Mouse (Mus musculus) liver, embryonic 15.5 days (tissue): ENCODE results near the gene Cnksr3. TPM values are rescaled to one million over a fixed set of nuclear protein-coding genes. Genes with fewer than 3 reads are reported as not detected.

ENCODE experiments used
- ATAC-seq: fragments of 200-750 bp; cut with Nextera tagmentation; 2 replicates; pipeline ENCODE4 v1.8.0; 2017; ENCODE audit warnings: moderate number of reproducible peaks, mild to moderate bottlenecking, moderate library complexity; ENCODE audit not compliant: insufficient read depth
- H3K27ac ChIP-seq: fragments of 300-500 bp; sonication (generic); replicated peaks from 2 replicates; pipeline ENCODE4 v1.5.1; 2015; ENCODE audit warnings: mild to moderate bottlenecking, inconsistent platforms
- H3K27me3 ChIP-seq: fragments of 300-500 bp; sonication (generic); 2 replicates; pipeline ENCODE4 v1.6.1; 2015; ENCODE audit warnings: mild to moderate bottlenecking, inconsistent platforms
- H3K36me3 ChIP-seq: fragments of 300-500 bp; sonication (generic); replicated peaks from 2 replicates; pipeline ENCODE4 v1.6.1; 2015; ENCODE audit warnings: moderate library complexity, mild to moderate bottlenecking, inconsistent platforms
- H3K4me1 ChIP-seq: fragments of 300-500 bp; sonication (generic); replicated peaks from 2 replicates; pipeline ENCODE4 v1.6.1; 2015; ENCODE audit warnings: inconsistent platforms
- H3K4me2 ChIP-seq: fragments of 300-500 bp; sonication (generic); 2 replicates; pipeline ENCODE4 v1.6.1; 2015; ENCODE audit warnings: moderate library complexity, mild to moderate bottlenecking, inconsistent platforms
- H3K4me3 ChIP-seq: fragments of 300-500 bp; sonication (generic); replicated peaks from 2 replicates; pipeline ENCODE4 v1.5.1; 2015; ENCODE audit warnings: mild to moderate bottlenecking, inconsistent platforms
- H3K9ac ChIP-seq: fragments of 300-500 bp; sonication (generic); 2 replicates; pipeline ENCODE4 v1.6.1; 2015; ENCODE audit warnings: moderate library complexity, mild to moderate bottlenecking, inconsistent platforms
- H3K9me3 ChIP-seq: fragments of 300-500 bp; sonication (generic); replicated peaks from 2 replicates; pipeline ENCODE4 v1.6.1; 2016; ENCODE audit warnings: inconsistent platforms
- WGBS: fragments of 180-500 bp; shearing (Covaris S2); methylation state at CpG from one replicate; pipeline ENCODE4 v1.1.7; 2015; ENCODE audit warnings: mixed read lengths; ENCODE audit not compliant: insufficient replicate concordance; 5-methylcytosine and 5-hydroxymethylcytosine counted together
- polyA plus RNA-seq: library from polyadenylated mRNA; unstranded; fragments of >200 nt; fragmentation: Nextera tagmentation; extraction: Ambion mirVana; gene quantifications from 2 replicates; pipeline ENCODE4 v1.2.1, GENCODE M21; 2015

The Cnksr3 gene
- polyA plus RNA-seq, 1 experiment from 2014 or later = 3.5 TPM

DNA sequence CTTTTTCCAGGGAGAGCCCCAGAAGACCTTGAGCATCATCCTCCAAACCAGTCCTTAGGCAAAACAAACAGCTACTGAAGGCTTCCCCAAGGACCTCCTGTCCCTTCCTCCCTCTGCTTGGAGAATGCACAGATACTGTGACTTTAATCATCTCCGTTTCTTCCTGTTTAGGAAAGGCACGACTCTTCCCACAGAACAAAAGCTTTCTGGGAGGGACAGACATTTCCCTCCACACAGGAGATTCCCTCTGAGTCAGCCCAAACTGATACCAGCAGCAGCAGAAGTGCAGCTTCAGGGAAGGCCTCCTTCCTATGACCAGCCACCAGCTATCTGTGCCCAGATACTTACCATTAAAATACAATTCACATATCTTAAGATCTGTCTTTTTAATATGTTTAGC is 37.6 kb downstream of the Cnksr3 start:
- Histone ChIP-seq H3K9me3 (no peaks in the 10 kb centered on the region), H3K4me1 (peaks cover 12% of the 10 kb centered on the region), H3K27ac (no peak overlapping the region), H3K4me2 (no peak overlapping the region), H3K9ac (no peak overlapping the region), H3K36me3 (no peaks in the 10 kb centered on the region), H3K4me3 (no peak overlapping the region), H3K27me3 (no peaks in the 10 kb centered on the region)
- WGBS = 50% methylated on average over 2 of the region's 2 CpGs
- ATAC-seq = no peak

DNA sequence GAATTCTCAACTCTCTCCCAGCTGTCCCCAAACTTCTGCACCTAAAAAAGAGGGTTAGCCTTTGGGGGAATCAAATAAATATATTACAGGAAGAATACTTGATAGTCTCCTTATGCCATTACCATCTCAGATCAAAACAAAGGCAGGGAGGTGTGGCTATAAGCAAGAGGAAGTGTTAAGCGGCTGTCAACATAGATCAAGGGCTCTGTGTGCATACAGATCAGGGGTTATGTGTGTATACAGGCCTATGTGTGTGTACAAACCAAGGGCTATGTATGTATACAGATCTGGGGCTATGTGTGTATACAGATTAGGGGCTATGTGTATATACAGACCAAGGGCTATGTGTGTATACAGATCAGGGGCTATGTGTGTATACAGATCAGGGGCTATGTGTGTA is 38.9 kb downstream of the Cnksr3 start:
- no peaks in the 10 kb centered on the region for H3K36me3 ChIP-seq
- no peaks in the 10 kb centered on the region for H3K4me1 ChIP-seq
- H3K27me3 ChIP-seq = no peaks in the 10 kb centered on the region
- no peak overlapping the region for H3K27ac ChIP-seq
- 37% methylated on average over 1 of the region's 1 CpGs for WGBS
- no peak overlapping the region for H3K4me2 ChIP-seq
- H3K4me3 ChIP-seq = no peak overlapping the region
- no peaks in the 10 kb centered on the region for H3K9me3 ChIP-seq
- H3K9ac ChIP-seq = no peak overlapping the region
- no peak for ATAC-seq

DNA sequence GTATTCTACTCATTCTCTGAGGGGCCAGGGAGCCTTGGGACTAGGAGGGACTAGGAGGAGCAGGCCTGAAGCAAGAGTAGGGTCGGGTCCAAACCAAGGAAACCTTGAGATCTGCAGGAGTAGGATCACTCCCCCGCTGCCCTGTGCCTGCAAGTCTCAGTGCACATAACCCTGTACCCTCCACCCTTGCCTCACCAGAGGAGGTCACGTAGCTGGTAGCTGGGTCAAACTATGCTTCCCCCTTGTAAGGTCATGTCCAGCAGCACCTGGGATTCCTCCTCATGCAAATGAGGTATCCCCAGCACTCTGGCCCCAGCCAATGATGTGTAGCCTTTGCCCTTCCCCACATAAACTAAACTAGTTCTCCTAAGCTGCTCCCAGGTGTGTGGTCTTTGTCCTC is 41.6 kb downstream of the Cnksr3 start:
- Histone ChIP-seq H3K27me3 (no peaks in the 10 kb centered on the region), H3K9ac (no peak overlapping the region), H3K4me3 (no peak overlapping the region), H3K4me1 (no peaks in the 10 kb centered on the region), H3K36me3 (no peaks in the 10 kb centered on the region), H3K4me2 (no peak overlapping the region), H3K9me3 (no peaks in the 10 kb centered on the region), H3K27ac (no peak overlapping the region)
- ATAC-seq = no peak
- 64% methylated on average over 3 of the region's 3 CpGs for WGBS

DNA sequence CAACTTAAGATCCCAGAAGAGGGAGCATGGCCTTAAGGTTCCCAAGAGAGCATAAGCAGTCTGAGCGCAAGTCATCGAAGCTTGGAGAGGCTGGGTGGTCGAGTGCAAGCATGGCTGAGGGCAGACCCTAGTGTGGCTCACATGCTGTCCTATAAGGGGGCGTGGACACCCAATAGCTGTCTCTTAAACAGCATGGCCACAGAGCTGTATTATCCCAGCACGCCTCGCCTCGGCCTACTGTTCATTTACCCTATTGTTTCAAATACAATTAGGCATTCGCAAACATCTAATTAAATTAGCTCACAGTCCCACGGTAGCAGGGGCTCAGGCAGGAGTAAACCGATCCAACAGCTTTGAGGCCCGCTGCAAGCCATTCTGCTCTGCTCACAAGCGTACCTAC is 49.0 kb downstream of the Cnksr3 start:
- ATAC-seq = no peak
- Histone ChIP-seq H3K4me1 (peaks cover 17% of the 10 kb centered on the region; the same call in 1 of the 2 replicates), H3K27ac (no peak overlapping the region), H3K4me3 (no peak overlapping the region), H3K27me3 (no peaks in the 10 kb centered on the region), H3K9ac (no peak overlapping the region), H3K36me3 (no peaks in the 10 kb centered on the region), H3K9me3 (no peaks in the 10 kb centered on the region), H3K4me2 (no peak overlapping the region)
- WGBS = 71% methylated on average over 12 of the region's 12 CpGs

DNA sequence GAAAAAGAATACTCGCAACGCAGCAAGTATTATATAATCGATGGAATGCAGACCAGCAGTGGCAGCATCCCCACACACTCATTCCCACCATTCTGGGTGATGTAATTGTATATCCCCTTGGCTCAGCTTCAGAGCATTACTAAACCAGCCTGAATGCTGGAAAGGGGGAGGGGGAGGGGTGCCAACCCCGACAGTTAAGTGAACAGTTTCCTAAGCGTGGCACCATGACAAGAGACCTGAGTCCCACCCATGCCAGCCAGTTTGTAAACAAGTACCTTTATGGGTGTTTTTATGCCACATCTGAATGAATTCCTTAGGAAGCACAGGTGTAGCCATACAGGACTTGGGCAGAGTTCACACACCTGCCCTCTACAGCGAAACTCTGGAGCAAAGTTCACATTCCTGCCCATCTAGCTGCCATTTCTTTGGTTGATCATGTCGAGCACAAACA is 53.0 kb downstream of the Cnksr3 start:
- H3K9ac ChIP-seq = no peak overlapping the region
- WGBS = 57% methylated on average over 7 of the region's 7 CpGs
- H3K4me1 ChIP-seq = peaks cover 21% of the 10 kb centered on the region; the same call in 1 of the 2 replicates
- no peaks in the 10 kb centered on the region for H3K36me3 ChIP-seq
- H3K4me2 ChIP-seq = peak overlapping the region; percentile 5
- H3K27ac ChIP-seq = peak overlapping the region; percentile 72
- no peaks in the 10 kb centered on the region for H3K9me3 ChIP-seq
- no peak overlapping the region for H3K4me3 ChIP-seq
- peak; percentile 68; the same call in 1 of the 2 replicates for ATAC-seq
- H3K27me3 ChIP-seq = no peaks in the 10 kb centered on the region

DNA sequence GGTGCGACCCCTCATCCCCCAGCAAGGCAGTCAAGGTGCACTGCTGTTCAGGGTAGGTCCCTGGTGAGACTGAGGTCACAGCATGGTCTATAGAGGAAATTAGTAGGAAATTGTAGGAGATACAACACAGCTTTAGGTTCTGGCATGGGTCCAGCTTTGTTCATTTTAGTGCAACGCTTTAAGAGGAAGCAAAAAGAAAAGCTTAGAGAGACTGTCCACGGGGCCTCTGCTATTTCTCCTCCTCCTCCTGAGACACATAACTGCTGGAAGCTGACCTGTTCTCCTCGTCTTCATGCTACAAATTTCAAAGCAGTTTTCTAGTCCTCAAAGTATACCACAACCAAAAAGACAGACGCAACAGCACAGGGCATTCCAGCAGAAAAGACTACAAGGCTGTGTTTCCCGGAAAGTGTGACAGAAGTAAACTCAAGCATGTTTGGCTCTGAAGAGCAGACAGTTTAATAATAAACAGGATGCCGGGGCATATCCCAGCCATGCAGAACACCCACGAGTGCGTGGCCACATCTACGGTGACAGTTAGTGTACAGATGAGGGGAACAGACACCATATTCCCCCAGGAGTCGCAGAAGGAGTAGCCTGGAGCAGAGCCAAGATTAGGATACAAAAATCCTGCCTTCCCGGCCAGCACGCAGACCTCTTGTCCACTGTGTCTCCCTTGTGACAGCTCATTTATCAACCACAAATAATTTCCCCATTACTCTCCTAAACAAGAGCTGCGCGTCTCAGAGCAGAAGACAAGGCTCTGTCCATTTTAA is 53.6 kb downstream of the Cnksr3 start:
- H3K4me3 ChIP-seq = no peak overlapping the region
- peak overlapping the region; percentile 72 for H3K27ac ChIP-seq
- peaks cover 18% of the 10 kb centered on the region; the same call in 1 of the 2 replicates for H3K4me1 ChIP-seq
- no peaks in the 10 kb centered on the region for H3K36me3 ChIP-seq
- no peak overlapping the region for H3K9ac ChIP-seq
- peak overlapping the region; percentile 5 for H3K4me2 ChIP-seq
- H3K27me3 ChIP-seq = no peaks in the 10 kb centered on the region
- WGBS = 56% methylated on average over 15 of the region's 15 CpGs
- H3K9me3 ChIP-seq = no peaks in the 10 kb centered on the region
- ATAC-seq = peak; percentile 29; the same call in 1 of the 2 replicates

DNA sequence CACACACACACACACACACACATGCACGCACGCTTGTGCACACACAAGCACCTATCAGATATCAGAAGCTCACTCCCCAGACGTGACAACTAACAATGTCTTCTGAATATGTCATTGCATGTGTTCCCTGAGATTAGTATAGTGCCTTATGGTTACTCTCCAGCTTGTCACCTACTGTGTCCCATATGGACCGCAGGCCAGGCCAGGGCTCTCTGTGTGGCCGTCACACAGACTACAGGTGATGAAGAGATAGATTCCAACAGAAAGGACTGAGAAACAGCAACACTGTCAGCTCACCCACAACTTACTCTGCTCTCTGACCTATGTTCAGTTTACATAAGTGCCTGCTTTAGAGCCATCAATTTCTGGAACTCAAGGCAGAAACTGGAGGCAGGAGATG is 57.2 kb downstream of the Cnksr3 start:
- Histone ChIP-seq H3K27me3 (no peaks in the 10 kb centered on the region), H3K4me2 (no peak overlapping the region), H3K9me3 (no peaks in the 10 kb centered on the region), H3K9ac (no peak overlapping the region), H3K4me3 (no peak overlapping the region), H3K4me1 (peaks cover 13% of the 10 kb centered on the region; the same call in 1 of the 2 replicates), H3K27ac (no peak overlapping the region), H3K36me3 (no peaks in the 10 kb centered on the region)
- ATAC-seq = no peak
- WGBS = 69% methylated on average over 5 of the region's 5 CpGs

DNA sequence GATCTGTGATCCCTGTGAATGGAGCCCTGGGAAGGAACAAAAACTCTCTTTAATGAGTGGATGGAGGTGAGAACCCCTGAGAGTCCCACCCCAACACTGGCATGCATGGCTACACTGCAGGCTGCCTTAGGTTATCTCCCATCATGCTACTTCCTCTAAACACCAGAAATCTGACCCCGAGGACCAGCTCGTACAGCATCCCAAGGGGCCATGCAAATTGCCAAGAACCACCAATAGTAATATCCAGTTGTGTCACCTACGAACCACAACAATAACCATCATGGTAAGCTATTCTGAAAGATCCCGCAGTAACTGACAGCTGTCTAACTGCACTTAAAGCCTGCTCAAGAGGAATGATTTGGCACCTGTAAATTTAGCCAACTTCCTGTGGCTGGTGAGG is 59.1 kb downstream of the Cnksr3 start:
- H3K9me3 ChIP-seq = no peaks in the 10 kb centered on the region
- no peak overlapping the region for H3K4me3 ChIP-seq
- H3K9ac ChIP-seq = no peak overlapping the region
- peaks cover 3% of the 10 kb centered on the region; the same call in 1 of the 2 replicates for H3K4me1 ChIP-seq
- H3K27me3 ChIP-seq = no peaks in the 10 kb centered on the region
- H3K36me3 ChIP-seq = no peaks in the 10 kb centered on the region
- no peak overlapping the region for H3K27ac ChIP-seq
- H3K4me2 ChIP-seq = no peak overlapping the region
- ATAC-seq = no peak
- 64% methylated on average over 4 of the region's 4 CpGs for WGBS

DNA sequence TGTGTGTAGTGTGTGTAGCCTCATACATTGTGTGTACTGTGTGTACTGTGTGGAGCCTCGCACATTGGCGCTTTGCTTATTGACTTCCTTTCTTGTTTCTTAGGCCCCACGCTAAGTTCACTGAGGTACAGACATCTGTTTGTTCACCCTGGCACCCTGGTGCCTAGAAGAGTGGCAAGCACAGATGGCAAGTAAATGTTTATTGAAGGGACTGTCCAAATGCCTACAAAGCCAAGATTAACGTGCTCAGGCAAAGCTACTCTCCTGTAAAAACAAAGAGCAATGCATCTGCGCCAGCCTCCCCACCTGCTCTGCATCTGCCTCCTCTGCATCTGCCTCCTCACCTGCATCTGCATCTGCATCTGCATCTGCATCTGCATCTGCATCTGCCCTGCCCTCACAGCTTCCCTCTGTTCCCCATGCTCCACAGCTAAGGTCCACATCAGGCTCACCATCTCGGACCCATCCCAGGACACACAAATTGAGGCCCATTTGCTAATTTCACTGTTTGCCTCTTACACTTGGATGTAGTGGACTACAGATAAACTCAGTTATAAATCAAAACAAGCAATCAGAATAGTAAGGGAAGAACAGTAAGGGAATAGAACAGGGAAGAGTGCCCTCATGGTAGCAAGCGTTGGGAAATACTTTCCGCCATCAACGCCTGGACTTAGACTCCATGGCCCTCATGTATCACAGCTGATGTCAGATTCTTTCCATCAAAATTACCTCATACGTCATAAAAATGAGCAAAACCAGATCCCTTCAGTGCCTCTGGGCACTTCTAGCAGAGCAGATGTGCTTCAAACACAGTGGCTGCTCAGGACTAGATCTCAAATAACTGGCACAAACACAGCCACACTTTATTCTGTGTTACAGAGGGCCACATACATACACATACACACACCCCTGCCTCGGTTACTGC is 62.1 kb downstream of the Cnksr3 start:
- Histone ChIP-seq H3K27me3 (no peaks in the 10 kb centered on the region), H3K27ac (no peak overlapping the region), H3K36me3 (no peaks in the 10 kb centered on the region), H3K4me3 (no peak overlapping the region), H3K9ac (no peak overlapping the region), H3K9me3 (no peaks in the 10 kb centered on the region), H3K4me1 (no peaks in the 10 kb centered on the region), H3K4me2 (no peak overlapping the region)
- ATAC-seq = no peak
- 70% methylated on average over 11 of the region's 11 CpGs for WGBS

DNA sequence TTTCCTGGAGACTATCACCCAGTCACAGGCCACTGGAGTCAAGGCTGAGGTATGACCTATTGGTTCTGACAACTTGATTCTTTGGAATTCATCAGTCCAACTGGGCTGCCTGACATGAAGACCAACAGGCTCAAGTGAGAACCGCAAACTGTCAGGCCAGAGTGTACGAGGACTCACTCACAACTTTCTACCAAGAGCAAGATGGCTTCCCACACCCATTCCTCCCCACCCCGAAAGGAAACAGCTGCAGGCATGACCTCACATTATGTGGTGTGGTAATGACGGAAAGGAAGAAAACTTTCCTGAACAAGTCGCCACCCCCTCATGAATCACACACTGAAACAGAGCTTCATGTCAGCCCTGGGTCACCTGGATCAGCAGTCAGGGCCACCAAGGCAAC is 66.4 kb downstream of the Cnksr3 start:
- Histone ChIP-seq H3K4me2 (no peak overlapping the region), H3K9ac (no peak overlapping the region), H3K27me3 (no peaks in the 10 kb centered on the region), H3K36me3 (no peaks in the 10 kb centered on the region), H3K4me1 (no peaks in the 10 kb centered on the region; the same call in 1 of the 2 replicates), H3K4me3 (no peak overlapping the region), H3K27ac (no peak overlapping the region), H3K9me3 (no peaks in the 10 kb centered on the region)
- ATAC-seq = no peak
- 58% methylated on average over 5 of the region's 5 CpGs for whole genome bisulfite sequencing
